Mouse (Mus musculus): ENCODE results near the gene Pik3ap1.
"Not testable (repeated sequence)": the region's sequence is repeated elsewhere in the genome, so short reads cannot be mapped to it uniquely, and the experiment has no call there.

The Pik3ap1 gene

GRCm38 (mm10) chr19:41332986-41333385 is 51.9 kb downstream of the Pik3ap1 start:
- no peak for DNase-seq (ENCODE audit: low read depth, low spot score)

- DNase-seq (ENCODE audit: low read depth, low spot score), result no peak
Observed at GRCm38 (mm10) chr19:41332228-41332627, 52.7 kb downstream of the Pik3ap1 start.

GRCm38 (mm10) chr19:41330401-41330800 is 54.5 kb downstream of the Pik3ap1 start:
- DNase-seq (ENCODE audit: low read depth, low spot score), result no peak

GRCm38 (mm10) chr19:41329961-41330360 is 54.9 kb downstream of the Pik3ap1 start:
- DNase-seq (ENCODE audit: low read depth, low spot score), result no peak

- no peak for DNase-seq (ENCODE audit: low read depth, low spot score)
Observed at GRCm38 (mm10) chr19:41328743-41329142, 56.2 kb downstream of the Pik3ap1 start.

GRCm38 (mm10) chr19:41323813-41324212 is 61.1 kb downstream of the Pik3ap1 start:
- DNase-seq (ENCODE audit: low read depth, low spot score), result no peak

GRCm38 (mm10) chr19:41323125-41323524 is 61.8 kb downstream of the Pik3ap1 start:
- DNase-seq (ENCODE audit: low read depth, low spot score), result no peak

- no peak for DNase-seq (ENCODE audit: low read depth, low spot score)
Observed at GRCm38 (mm10) chr19:41321149-41321548, 63.8 kb downstream of the Pik3ap1 start.

GRCm38 (mm10) chr19:41317315-41318095 is 67.4 kb downstream of the Pik3ap1 start:
- DNase-seq (ENCODE audit: low read depth, low spot score), result peak; percentile 59

GRCm38 (mm10) chr19:41314696-41315095 is 70.2 kb downstream of the Pik3ap1 start:
- DNase-seq (ENCODE audit: low read depth, low spot score), result peak; percentile 39

- DNase-seq (ENCODE audit: low read depth, low spot score), result peak; percentile 41
Observed at GRCm38 (mm10) chr19:41313663-41314062, 71.2 kb downstream of the Pik3ap1 start.

- DNase-seq (ENCODE audit: low read depth, low spot score), result not testable (repeated sequence)
Observed at GRCm38 (mm10) chr19:41312587-41312986, 72.3 kb downstream of the Pik3ap1 start.

- no peak for DNase-seq (ENCODE audit: low read depth, low spot score)
Observed at GRCm38 (mm10) chr19:41312027-41312426, 72.9 kb downstream of the Pik3ap1 start.

- DNase-seq (ENCODE audit: low read depth, low spot score), result peak; percentile 54
Observed at GRCm38 (mm10) chr19:41310971-41311703, 73.8 kb downstream of the Pik3ap1 start.

- DNase-seq (ENCODE audit: low read depth, low spot score), result no peak
Observed at GRCm38 (mm10) chr19:41303933-41304332, 81.0 kb downstream of the Pik3ap1 start.

- no peak for DNase-seq (ENCODE audit: low read depth, low spot score)
Observed at GRCm38 (mm10) chr19:41303433-41303832, 81.5 kb downstream of the Pik3ap1 start.

- peak; percentile 81 for DNase-seq (ENCODE audit: low read depth, low spot score)
Observed at GRCm38 (mm10) chr19:41301856-41302255, 83.0 kb downstream of the Pik3ap1 start.

GRCm38 (mm10) chr19:41299446-41299845 is 85.5 kb downstream of the Pik3ap1 start:
- no peak for DNase-seq (ENCODE audit: low read depth, low spot score)

- DNase-seq (ENCODE audit: low read depth, low spot score), result no peak
Observed at GRCm38 (mm10) chr19:41290952-41291619, 93.8 kb downstream of the Pik3ap1 start.

GRCm38 (mm10) chr19:41288568-41288967 is 96.3 kb downstream of the Pik3ap1 start:
- no peak for DNase-seq (ENCODE audit: low read depth, low spot score)

GRCm38 (mm10) chr19:41287224-41287623 is 97.7 kb downstream of the Pik3ap1 start:
- DNase-seq (ENCODE audit: low read depth, low spot score), result no peak

- DNase-seq (ENCODE audit: low read depth, low spot score), result no peak
Observed at GRCm38 (mm10) chr19:41284515-41284914, 100.4 kb downstream of the Pik3ap1 start.

All from forelimb bud, embryonic 11.5 days (tissue).